Mouse (Mus musculus): ENCODE data around the gene 9130409I23Rik. TPM values are rescaled to one million over a fixed set of nuclear protein-coding genes. Genes with fewer than 3 reads are reported as not detected.

Gene 9130409I23Rik
- total and polyA plus RNA-seq, 2 experiments from 2014 or later = not detected

- no peak for DNase-seq
- Histone ChIP-seq H3K27me3 (ENCODE audit: insufficient read depth, low read length) (no peaks in the 10 kb centered on the region), H3K4me1 (ENCODE audit: insufficient read depth) (no peaks in the 10 kb centered on the region), H3K9me3 (ENCODE audit: low read length) (no peaks in the 10 kb centered on the region), H3K9ac (no peak overlapping the region), H3K27ac (ENCODE audit: low read depth, low read length) (no peak overlapping the region), H3K36me3 (ENCODE audit: insufficient read depth) (no peaks in the 10 kb centered on the region), H3K4me2 (ENCODE audit: low read depth) (no peak overlapping the region), H3K4me3 (ENCODE audit: low read depth, low read length) (no peak overlapping the region)
- TF ChIP-seq CTCF (IDR thresholded peaks at IDR 0.05; ENCODE audit: low read depth) = no peak
- WGBS = 71% methylated on average over 4 of the region's 4 CpGs
- no peak for ATAC-seq
These were observed 13.4 kb upstream of the 9130409I23Rik start for GRCm38 (mm10) chr1:181037623-181038022.

- 8% methylated on average over 4 of the region's 4 CpGs for WGBS
- H3K9me3 ChIP-seq (ENCODE audit: low read length) = no peaks in the 10 kb centered on the region
- H3K4me1 ChIP-seq (ENCODE audit: insufficient read depth) = no peaks in the 10 kb centered on the region
- H3K27ac ChIP-seq (ENCODE audit: low read depth, low read length) = no peak overlapping the region
- no peak for ATAC-seq
- no peak overlapping the region for H3K4me3 ChIP-seq (ENCODE audit: low read depth, low read length)
- no peaks in the 10 kb centered on the region for H3K36me3 ChIP-seq (ENCODE audit: insufficient read depth)
- H3K9ac ChIP-seq = no peak overlapping the region
- H3K4me2 ChIP-seq (ENCODE audit: low read depth) = no peak overlapping the region
- DNase-seq = peak; percentile 63
- TF ChIP-seq CTCF (IDR thresholded peaks at IDR 0.05; ENCODE audit: low read depth) = peak; percentile 81
- no peaks in the 10 kb centered on the region for H3K27me3 ChIP-seq (ENCODE audit: insufficient read depth, low read length)
These were observed 11.4 kb upstream of the 9130409I23Rik start for GRCm38 (mm10) chr1:181039652-181040051.

- ATAC-seq = no peak
These were observed 3.5 kb upstream of the 9130409I23Rik start for GRCm38 (mm10) chr1:181047520-181047919.

GRCm38 (mm10) chr1:181049328-181049842 is 1.7 kb upstream of the 9130409I23Rik start:
- Histone ChIP-seq H3K9ac (no peak overlapping the region), H3K9me3 (ENCODE audit: low read length) (no peaks in the 10 kb centered on the region), H3K27ac (ENCODE audit: low read depth, low read length) (no peak overlapping the region), H3K27me3 (ENCODE audit: insufficient read depth, low read length) (no peaks in the 10 kb centered on the region), H3K4me1 (ENCODE audit: insufficient read depth) (no peaks in the 10 kb centered on the region), H3K4me2 (ENCODE audit: low read depth) (no peak overlapping the region), H3K4me3 (ENCODE audit: low read depth, low read length) (no peak overlapping the region), H3K36me3 (ENCODE audit: insufficient read depth) (no peaks in the 10 kb centered on the region)
- TF ChIP-seq CTCF (IDR thresholded peaks at IDR 0.05; ENCODE audit: low read depth) = peak; percentile 39
- ATAC-seq (no peak), DNase-seq (no peak)

More at GRCm38 (mm10) chr1:181047520-181047919, 3.5 kb upstream of the 9130409I23Rik start:
- WGBS = 67% methylated on average over 1 of the region's 1 CpGs
- Histone ChIP-seq H3K9ac (no peak overlapping the region), H3K4me2 (ENCODE audit: low read depth) (no peak overlapping the region), H3K36me3 (ENCODE audit: insufficient read depth) (no peaks in the 10 kb centered on the region), H3K4me3 (ENCODE audit: low read depth, low read length) (no peak overlapping the region), H3K9me3 (ENCODE audit: low read length) (no peaks in the 10 kb centered on the region), H3K27me3 (ENCODE audit: insufficient read depth, low read length) (no peaks in the 10 kb centered on the region), H3K27ac (ENCODE audit: low read depth, low read length) (no peak overlapping the region), H3K4me1 (ENCODE audit: insufficient read depth) (no peaks in the 10 kb centered on the region)
- DNase-seq = no peak
- no peak for TF ChIP-seq CTCF (IDR thresholded peaks at IDR 0.05; ENCODE audit: low read depth)

- TF ChIP-seq CTCF (IDR thresholded peaks at IDR 0.05; ENCODE audit: low read depth) = no peak
- DNase-seq (no peak), ATAC-seq (no peak)
- no peak overlapping the region for H3K4me2 ChIP-seq (ENCODE audit: low read depth)
- no peaks in the 10 kb centered on the region for H3K4me1 ChIP-seq (ENCODE audit: insufficient read depth)
- no peaks in the 10 kb centered on the region for H3K27me3 ChIP-seq (ENCODE audit: insufficient read depth, low read length)
- WGBS = 85% methylated on average over 4 of the region's 4 CpGs
- H3K36me3 ChIP-seq (ENCODE audit: insufficient read depth) = no peaks in the 10 kb centered on the region
- H3K9me3 ChIP-seq (ENCODE audit: low read length) = no peaks in the 10 kb centered on the region
- H3K27ac ChIP-seq (ENCODE audit: low read depth, low read length) = no peak overlapping the region
- no peak overlapping the region for H3K9ac ChIP-seq
- H3K4me3 ChIP-seq (ENCODE audit: low read depth, low read length) = no peak overlapping the region
These were observed 1.9 kb downstream of the 9130409I23Rik start for GRCm38 (mm10) chr1:181052898-181053297.

- 69% methylated on average over 3 of the region's 3 CpGs for WGBS
- H3K4me2 ChIP-seq (ENCODE audit: low read depth) = no peak overlapping the region
- no peak for TF ChIP-seq CTCF (IDR thresholded peaks at IDR 0.05; ENCODE audit: low read depth)
- no peak overlapping the region for H3K9ac ChIP-seq
- ATAC-seq = no peak
- H3K4me1 ChIP-seq (ENCODE audit: insufficient read depth) = no peaks in the 10 kb centered on the region
- no peak overlapping the region for H3K27ac ChIP-seq (ENCODE audit: low read depth, low read length)
- no peaks in the 10 kb centered on the region for H3K36me3 ChIP-seq (ENCODE audit: insufficient read depth)
- DNase-seq = no peak
- H3K4me3 ChIP-seq (ENCODE audit: low read depth, low read length) = no peak overlapping the region
- H3K9me3 ChIP-seq (ENCODE audit: low read length) = no peaks in the 10 kb centered on the region
- H3K27me3 ChIP-seq (ENCODE audit: insufficient read depth, low read length) = no peaks in the 10 kb centered on the region
These were observed 10.9 kb downstream of the 9130409I23Rik start for GRCm38 (mm10) chr1:181061784-181062485.

- H3K4me2 ChIP-seq (ENCODE audit: low read depth) = no peak overlapping the region
- WGBS = 72% methylated on average over 2 of the region's 2 CpGs
- no peaks in the 10 kb centered on the region for H3K9me3 ChIP-seq (ENCODE audit: low read length)
- DNase-seq (no peak), ATAC-seq (no peak)
- no peaks in the 10 kb centered on the region for H3K4me1 ChIP-seq (ENCODE audit: insufficient read depth)
- H3K36me3 ChIP-seq (ENCODE audit: insufficient read depth) = no peaks in the 10 kb centered on the region
- TF ChIP-seq CTCF (IDR thresholded peaks at IDR 0.05; ENCODE audit: low read depth) = no peak
- no peak overlapping the region for H3K27ac ChIP-seq (ENCODE audit: low read depth, low read length)
- no peaks in the 10 kb centered on the region for H3K27me3 ChIP-seq (ENCODE audit: insufficient read depth, low read length)
- no peak overlapping the region for H3K9ac ChIP-seq
- no peak overlapping the region for H3K4me3 ChIP-seq (ENCODE audit: low read depth, low read length)
These were observed 13.0 kb downstream of the 9130409I23Rik start for GRCm38 (mm10) chr1:181063991-181064390.

Data from forebrain, postnatal 0 days (tissue).